Mouse (Mus musculus) heart, adult 2 months (tissue): ENCODE measurements around the gene H2-Q2.
"Not testable (repeated sequence)": the region's sequence is repeated elsewhere in the genome, so short reads cannot be mapped to it uniquely, and the experiment has no call there.

Source experiments
- CTCF ChIP-seq: fragments of 200-600 bp; IDR thresholded peaks from 2 replicates; pipeline ENCODE4 v1.8.1; 2022; ENCODE audit warnings: antibody characterized with exemption, mild to moderate bottlenecking, moderate library complexity
- EP300 ChIP-seq: fragments of 200-500 bp; IDR thresholded peaks from 2 replicates; pipeline ENCODE4 v1.6.1; 2011; ENCODE audit warnings: low read depth, low read length, control low read depth; ENCODE audit not compliant: insufficient read depth

- TF ChIP-seq EP300 = not testable (repeated sequence)
- TF ChIP-seq CTCF = peak; percentile 78
Observed at GRCm38 (mm10) chr17:35295796-35296195, 46.2 kb upstream of the H2-Q2 start.
